Mouse (Mus musculus): ENCODE measurements at regions not wholly inside any gene's neighbourhood (a gene's known extent, or its start where the extent isn't known, plus 50 kb on each side); places are given as distances from the start of the nearest gene placed in this dataset.

- no peaks in the 10 kb centered on the region for H3K4me1 ChIP-seq (replicated peaks; ENCODE audit: control insufficient read depth, insufficient read depth, low read length)
- no peak overlapping the region for H3K4me3 ChIP-seq (ENCODE audit: low read depth, low read length)
- no peaks in the 10 kb centered on the region for H3K27me3 ChIP-seq (replicated peaks; ENCODE audit: control insufficient read depth, insufficient read depth, low read length)
- ATAC-seq (replicated peaks; ENCODE audit: low FRiP score) (no peak), DNase-seq (ENCODE audit: low spot score) (no peak)
- H3K4me2 ChIP-seq: no peak overlapping the region
- no peak overlapping the region for H3K9ac ChIP-seq (ENCODE audit: low read depth, low read length)
- no peaks in the 10 kb centered on the region for H3K36me3 ChIP-seq (ENCODE audit: control insufficient read depth, insufficient read depth, low read length)
- WGBS: 44% methylated on average over 1 of the region's 1 CpGs
- no peak overlapping the region for H3K27ac ChIP-seq (ENCODE audit: low read depth, low read length)
- no peaks in the 10 kb centered on the region for H3K9me3 ChIP-seq (ENCODE audit: control insufficient read depth, low read length)
Observed at GRCm38 (mm10) chr15:40448623-40449022, 314.5 kb downstream of the 9330182O14Rik start.

GRCm38 (mm10) chr15:40453235-40453634 lies 319.1 kb downstream of the 9330182O14Rik start:
- Histone ChIP-seq H3K27me3 (replicated peaks; ENCODE audit: control insufficient read depth, insufficient read depth, low read length) (no peaks in the 10 kb centered on the region), H3K4me3 (ENCODE audit: low read depth, low read length) (no peak overlapping the region), H3K36me3 (ENCODE audit: control insufficient read depth, insufficient read depth, low read length) (no peaks in the 10 kb centered on the region), H3K27ac (ENCODE audit: low read depth, low read length) (no peak overlapping the region), H3K9ac (ENCODE audit: low read depth, low read length) (no peak overlapping the region), H3K4me2 (no peak overlapping the region), H3K4me1 (replicated peaks; ENCODE audit: control insufficient read depth, insufficient read depth, low read length) (no peaks in the 10 kb centered on the region), H3K9me3 (ENCODE audit: control insufficient read depth, low read length) (no peaks in the 10 kb centered on the region)
- WGBS: 54% methylated on average over 2 of the region's 2 CpGs
- DNase-seq (ENCODE audit: low spot score): no peak
- no peak for ATAC-seq (replicated peaks; ENCODE audit: low FRiP score)

- Histone ChIP-seq H3K36me3 (ENCODE audit: control insufficient read depth, insufficient read depth, low read length) (no peaks in the 10 kb centered on the region), H3K27ac (ENCODE audit: low read depth, low read length) (no peak overlapping the region), H3K9ac (ENCODE audit: low read depth, low read length) (no peak overlapping the region), H3K4me3 (ENCODE audit: low read depth, low read length) (no peak overlapping the region), H3K27me3 (replicated peaks; ENCODE audit: control insufficient read depth, insufficient read depth, low read length) (no peaks in the 10 kb centered on the region), H3K4me2 (no peak overlapping the region), H3K4me1 (replicated peaks; ENCODE audit: control insufficient read depth, insufficient read depth, low read length) (no peaks in the 10 kb centered on the region), H3K9me3 (ENCODE audit: control insufficient read depth, low read length) (no peaks in the 10 kb centered on the region)
- ATAC-seq (replicated peaks; ENCODE audit: low FRiP score): no peak
- WGBS: 66% methylated on average over 7 of the region's 7 CpGs
- no peak for DNase-seq (ENCODE audit: low spot score)
Observed at GRCm38 (mm10) chr15:40475659-40476355, 341.6 kb downstream of the 9330182O14Rik start.

- Histone ChIP-seq H3K27ac (ENCODE audit: low read depth, low read length) (no peak overlapping the region), H3K4me2 (no peak overlapping the region), H3K9ac (ENCODE audit: low read depth, low read length) (no peak overlapping the region), H3K4me3 (ENCODE audit: low read depth, low read length) (no peak overlapping the region), H3K4me1 (replicated peaks; ENCODE audit: control insufficient read depth, insufficient read depth, low read length) (no peaks in the 10 kb centered on the region), H3K36me3 (ENCODE audit: control insufficient read depth, insufficient read depth, low read length) (no peaks in the 10 kb centered on the region), H3K9me3 (ENCODE audit: control insufficient read depth, low read length) (no peaks in the 10 kb centered on the region), H3K27me3 (replicated peaks; ENCODE audit: control insufficient read depth, insufficient read depth, low read length) (no peaks in the 10 kb centered on the region)
- ATAC-seq (replicated peaks; ENCODE audit: low FRiP score) (no peak), DNase-seq (ENCODE audit: low spot score) (no peak)
- 74% methylated on average over 1 of the region's 1 CpGs for WGBS
Observed at GRCm38 (mm10) chr15:40480386-40480785, 346.2 kb downstream of the 9330182O14Rik start.

- Histone ChIP-seq H3K9ac (ENCODE audit: low read depth, low read length) (no peak overlapping the region), H3K4me3 (ENCODE audit: low read depth, low read length) (no peak overlapping the region), H3K36me3 (ENCODE audit: control insufficient read depth, insufficient read depth, low read length) (no peaks in the 10 kb centered on the region), H3K27ac (ENCODE audit: low read depth, low read length) (no peak overlapping the region), H3K4me2 (no peak overlapping the region), H3K9me3 (ENCODE audit: control insufficient read depth, low read length) (no peaks in the 10 kb centered on the region), H3K4me1 (replicated peaks; ENCODE audit: control insufficient read depth, insufficient read depth, low read length) (no peaks in the 10 kb centered on the region), H3K27me3 (replicated peaks; ENCODE audit: control insufficient read depth, insufficient read depth, low read length) (no peaks in the 10 kb centered on the region)
- DNase-seq (ENCODE audit: low spot score) (no peak), ATAC-seq (replicated peaks; ENCODE audit: low FRiP score) (no peak)
- WGBS: 80% methylated on average over 3 of the region's 3 CpGs
Observed at GRCm38 (mm10) chr15:40481239-40481638, 347.1 kb downstream of the 9330182O14Rik start.

- Histone ChIP-seq H3K4me3 (ENCODE audit: low read depth, low read length) (no peak overlapping the region), H3K9ac (ENCODE audit: low read depth, low read length) (no peak overlapping the region), H3K27ac (ENCODE audit: low read depth, low read length) (no peak overlapping the region), H3K27me3 (replicated peaks; ENCODE audit: control insufficient read depth, insufficient read depth, low read length) (no peaks in the 10 kb centered on the region), H3K4me1 (replicated peaks; ENCODE audit: control insufficient read depth, insufficient read depth, low read length) (no peaks in the 10 kb centered on the region), H3K9me3 (ENCODE audit: control insufficient read depth, low read length) (no peaks in the 10 kb centered on the region), H3K36me3 (ENCODE audit: control insufficient read depth, insufficient read depth, low read length) (no peaks in the 10 kb centered on the region), H3K4me2 (no peak overlapping the region)
- DNase-seq (ENCODE audit: low spot score) (no peak), ATAC-seq (replicated peaks; ENCODE audit: low FRiP score) (no peak)
- WGBS: 100% methylated on average over 1 of the region's 1 CpGs
Observed at GRCm38 (mm10) chr15:40485997-40486396, 351.8 kb downstream of the 9330182O14Rik start.

GRCm38 (mm10) chr15:40501180-40502125 lies 367.3 kb downstream of the 9330182O14Rik start:
- WGBS: 72% methylated on average over 11 of the region's 11 CpGs
- H3K4me2 ChIP-seq: no peak overlapping the region
- no peak overlapping the region for H3K9ac ChIP-seq (ENCODE audit: low read depth, low read length)
- ATAC-seq (replicated peaks; ENCODE audit: low FRiP score): no peak
- H3K27ac ChIP-seq (ENCODE audit: low read depth, low read length): no peak overlapping the region
- no peak for DNase-seq (ENCODE audit: low spot score)
- no peaks in the 10 kb centered on the region for H3K36me3 ChIP-seq (ENCODE audit: control insufficient read depth, insufficient read depth, low read length)
- no peaks in the 10 kb centered on the region for H3K27me3 ChIP-seq (replicated peaks; ENCODE audit: control insufficient read depth, insufficient read depth, low read length)
- H3K9me3 ChIP-seq (ENCODE audit: control insufficient read depth, low read length): no peaks in the 10 kb centered on the region
- no peak overlapping the region for H3K4me3 ChIP-seq (ENCODE audit: low read depth, low read length)
- H3K4me1 ChIP-seq (replicated peaks; ENCODE audit: control insufficient read depth, insufficient read depth, low read length): no peaks in the 10 kb centered on the region

GRCm38 (mm10) chr15:40510826-40511225 lies 376.7 kb downstream of the 9330182O14Rik start:
- H3K4me2 ChIP-seq: no peak overlapping the region
- ATAC-seq (replicated peaks; ENCODE audit: low FRiP score) (no peak), DNase-seq (ENCODE audit: low spot score) (no peak)
- no peak overlapping the region for H3K27ac ChIP-seq (ENCODE audit: low read depth, low read length)
- no peaks in the 10 kb centered on the region for H3K9me3 ChIP-seq (ENCODE audit: control insufficient read depth, low read length)
- no peak overlapping the region for H3K4me3 ChIP-seq (ENCODE audit: low read depth, low read length)
- H3K36me3 ChIP-seq (ENCODE audit: control insufficient read depth, insufficient read depth, low read length): no peaks in the 10 kb centered on the region
- 73% methylated on average over 2 of the region's 2 CpGs for WGBS
- no peak overlapping the region for H3K9ac ChIP-seq (ENCODE audit: low read depth, low read length)
- H3K4me1 ChIP-seq (replicated peaks; ENCODE audit: control insufficient read depth, insufficient read depth, low read length): no peaks in the 10 kb centered on the region
- no peaks in the 10 kb centered on the region for H3K27me3 ChIP-seq (replicated peaks; ENCODE audit: control insufficient read depth, insufficient read depth, low read length)
